Mouse (Mus musculus): Measurements from ENCODE around the gene Sez6.

The Sez6 gene

DNA sequence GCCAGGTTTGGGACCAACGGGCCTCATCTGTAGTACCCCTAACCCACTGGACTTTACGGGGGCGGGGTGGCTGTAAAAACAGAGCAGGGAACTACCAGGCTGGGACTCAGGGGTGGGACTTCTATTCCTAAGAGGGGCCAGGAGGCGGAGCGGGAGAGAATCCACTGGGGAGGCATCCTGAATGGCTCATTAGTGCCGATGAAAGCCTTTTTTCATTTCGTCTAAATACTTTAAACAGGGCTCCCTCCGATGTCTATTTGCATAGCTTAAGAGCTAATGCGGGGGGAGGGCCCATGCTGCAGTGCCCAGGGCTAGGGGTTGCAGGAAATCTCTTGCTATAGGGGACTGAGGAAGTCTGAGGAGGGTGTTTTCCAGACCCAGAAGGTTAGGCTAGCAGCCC, 17.3 kb downstream of the Sez6 start:
- no peak for DNase-seq (ENCODE audit: low read depth, low spot score)

DNA sequence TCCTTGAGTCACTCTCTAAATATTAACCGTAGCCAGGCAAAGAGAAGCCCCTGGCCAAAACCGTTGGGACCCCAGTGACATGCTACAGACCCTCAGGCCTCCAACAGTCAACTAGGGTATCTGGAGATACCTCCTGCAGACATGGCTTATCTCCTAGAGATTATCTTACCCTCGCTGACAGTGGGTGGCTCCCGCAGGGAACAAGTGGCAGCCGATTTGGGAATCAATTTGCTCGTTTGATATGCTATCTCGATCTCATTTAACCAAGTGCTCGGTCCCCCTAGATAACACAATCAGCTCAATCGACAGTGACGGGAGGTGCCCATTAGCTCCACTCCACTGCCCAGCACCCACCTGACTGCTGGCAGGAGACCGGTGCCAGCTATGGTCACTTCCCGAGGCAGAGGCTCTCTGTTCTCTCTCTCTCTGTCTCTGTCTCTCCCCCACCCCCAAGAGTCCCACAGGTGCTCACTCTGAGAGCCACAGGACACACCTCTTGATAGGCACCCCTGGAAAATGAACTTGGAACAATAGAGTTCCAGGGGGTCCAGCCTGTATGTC, 19.6 kb downstream of the Sez6 start:
- DNase-seq (ENCODE audit: low read depth, low spot score): no peak

DNA sequence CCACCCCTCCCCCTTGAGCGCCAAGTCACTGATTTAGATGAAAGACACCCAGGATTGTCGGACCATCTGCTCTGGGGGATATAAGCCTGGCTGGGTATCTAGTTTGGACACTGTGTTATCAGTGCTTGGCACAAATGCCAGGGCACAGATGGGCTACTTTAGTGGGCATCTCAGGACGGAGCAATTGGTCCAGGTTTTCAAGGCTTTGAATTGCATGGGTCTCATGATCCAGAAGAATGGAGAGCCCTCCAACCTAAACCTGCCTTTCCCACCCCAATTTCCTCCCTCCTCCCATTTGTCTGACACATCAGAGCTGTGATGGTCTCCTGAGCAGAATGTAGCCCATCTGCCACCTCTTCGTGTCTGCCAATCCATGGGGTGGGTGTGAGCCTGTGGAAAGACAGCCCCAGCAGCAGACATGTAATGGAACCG, 20.2 kb downstream of the Sez6 start:
- no peak for DNase-seq (ENCODE audit: low read depth, low spot score)

GRCm38 (mm10) chr11:77953671-77954070, 23.1 kb downstream of the Sez6 start:
- DNase-seq (ENCODE audit: low read depth, low spot score): no peak

DNA sequence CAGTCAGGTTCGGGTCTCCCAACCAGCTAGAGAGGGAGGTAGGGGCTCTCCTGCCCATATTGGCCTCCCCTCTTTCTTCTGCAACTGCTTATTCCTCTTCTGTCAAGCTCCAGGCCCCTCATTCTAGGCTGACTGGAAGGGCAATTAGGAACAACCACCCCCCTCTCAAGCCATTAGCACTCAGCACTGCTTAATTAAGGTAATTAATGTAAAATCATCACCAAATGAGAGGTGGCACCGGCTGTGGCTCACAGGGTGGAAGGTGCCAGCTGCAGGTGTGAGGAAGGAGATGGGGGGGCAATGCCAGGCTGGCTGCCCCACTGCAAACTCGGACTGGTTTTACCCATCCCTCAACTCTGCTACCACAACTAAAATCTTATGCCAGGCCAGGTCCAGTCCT, 25.8 kb downstream of the Sez6 start:
- DNase-seq (ENCODE audit: low read depth, low spot score): no peak

- DNase-seq (ENCODE audit: low read depth, low spot score): no peak
These were observed 27.7 kb downstream of the Sez6 start for GRCm38 (mm10) chr11:77958268-77958667.

- no peak for DNase-seq (ENCODE audit: low read depth, low spot score)
These were observed 28.3 kb downstream of the Sez6 start for GRCm38 (mm10) chr11:77958932-77959331.

GRCm38 (mm10) chr11:77960199-77960598, 29.6 kb downstream of the Sez6 start:
- DNase-seq (ENCODE audit: low read depth, low spot score): no peak

- no peak for DNase-seq (ENCODE audit: low read depth, low spot score)
These were observed 30.3 kb downstream of the Sez6 start for GRCm38 (mm10) chr11:77960898-77961297.

DNA sequence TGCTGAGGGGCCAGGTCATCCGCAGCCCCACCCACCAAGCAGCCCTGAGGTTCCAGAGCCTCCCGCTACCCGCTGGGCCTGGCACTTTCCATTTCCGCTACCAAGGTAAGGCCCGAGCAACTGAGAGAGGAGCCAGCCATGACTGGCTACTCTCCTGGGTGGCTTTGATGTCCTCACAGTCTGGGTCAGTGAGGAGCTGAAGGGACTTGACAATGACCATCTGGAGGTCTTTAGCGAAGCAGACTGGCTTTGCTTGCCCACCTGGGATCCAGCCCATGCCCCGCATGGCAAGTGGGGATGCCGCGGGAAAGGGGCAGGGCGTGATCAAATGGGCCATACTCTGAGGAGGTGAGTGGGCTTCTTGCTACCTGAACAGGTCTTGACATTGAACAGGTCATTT, 32.3 kb downstream of the Sez6 start:
- DNase-seq (ENCODE audit: low read depth, low spot score): no peak

DNA sequence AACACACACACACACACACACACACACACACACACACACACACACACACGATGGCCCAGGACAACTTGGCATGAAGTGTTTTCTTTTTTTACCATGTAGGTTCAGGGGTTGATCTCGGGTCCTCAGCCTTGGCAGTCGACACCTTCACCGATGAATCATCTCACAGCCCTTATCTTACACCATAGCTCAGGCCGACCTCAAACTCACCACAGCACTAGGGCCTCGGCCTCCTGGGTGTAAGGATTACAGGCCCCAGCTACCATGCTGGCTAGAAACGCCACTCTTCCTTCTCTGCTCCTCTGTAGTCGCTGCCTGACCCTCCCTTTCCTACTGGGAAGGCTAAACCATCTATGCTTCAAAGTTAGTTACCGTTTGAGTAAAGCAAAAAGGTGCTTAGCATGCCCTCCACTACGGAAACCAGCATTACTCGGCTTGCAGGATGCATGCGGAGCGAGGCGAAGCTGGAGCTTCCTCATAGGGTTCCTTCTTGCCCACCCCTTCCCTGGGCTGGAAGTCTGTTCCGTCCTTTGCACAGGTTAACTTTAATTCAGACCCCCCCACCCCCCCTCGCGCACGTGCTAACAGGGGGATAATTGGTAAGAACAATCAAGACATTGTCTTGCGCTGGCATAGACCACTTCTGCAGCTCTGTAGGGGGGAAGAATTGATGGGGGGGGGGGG, 34.0 kb downstream of the Sez6 start:
- no peak for DNase-seq (ENCODE audit: low read depth, low spot score)

GRCm38 (mm10) chr11:77965101-77966036, 34.8 kb downstream of the Sez6 start:
- DNase-seq (ENCODE audit: low read depth, low spot score): no peak

DNA sequence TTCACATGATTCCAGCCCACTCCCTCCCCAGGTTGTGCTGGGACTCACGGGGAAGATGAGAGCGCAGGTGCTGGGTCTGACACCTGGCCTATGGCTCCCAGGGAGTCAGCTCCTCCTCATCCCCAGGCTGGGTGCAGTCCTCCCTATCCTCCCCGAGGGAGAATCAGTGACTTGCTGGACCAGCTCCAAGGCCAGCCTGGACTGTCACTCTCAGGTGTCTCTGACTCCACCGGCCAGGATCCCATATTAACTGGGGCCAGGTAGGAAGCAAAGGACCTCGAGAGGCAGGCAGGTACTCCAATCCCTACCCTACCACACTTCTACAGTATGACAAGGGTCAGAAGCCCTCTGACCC, 35.4 kb downstream of the Sez6 start:
- no peak for DNase-seq (ENCODE audit: low read depth, low spot score)

GRCm38 (mm10) chr11:77967114-77967513, 36.5 kb downstream of the Sez6 start:
- DNase-seq (ENCODE audit: low read depth, low spot score): peak; percentile 63

- no peak for DNase-seq (ENCODE audit: low read depth, low spot score)
These were observed 38.2 kb downstream of the Sez6 start for GRCm38 (mm10) chr11:77968786-77969185.

DNA sequence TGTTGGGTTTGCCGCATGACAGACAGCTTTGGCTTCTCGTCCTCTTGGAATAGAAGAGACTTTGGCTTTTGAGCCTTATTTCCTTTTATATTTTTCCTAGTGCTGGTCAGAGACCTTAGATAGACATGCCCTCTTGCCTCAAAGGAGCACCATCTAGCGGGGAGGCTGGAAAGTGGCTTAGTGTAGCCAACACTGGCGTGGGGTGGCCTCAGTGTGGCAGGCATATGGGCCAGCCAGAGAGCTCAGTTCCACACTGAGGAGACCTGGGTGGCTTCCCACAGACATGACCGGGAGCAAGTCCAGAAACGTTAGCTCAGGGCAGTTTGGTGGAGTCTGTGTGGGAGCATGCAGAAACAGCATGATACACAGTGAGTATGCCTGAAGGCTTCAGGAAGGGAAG, 40.1 kb downstream of the Sez6 start:
- DNase-seq (ENCODE audit: low read depth, low spot score): no peak

GRCm38 (mm10) chr11:77973520-77973919, 42.9 kb downstream of the Sez6 start:
- DNase-seq (ENCODE audit: low read depth, low spot score): no peak

- no peak for DNase-seq (ENCODE audit: low read depth, low spot score)
These were observed 43.7 kb downstream of the Sez6 start for GRCm38 (mm10) chr11:77974325-77974724.

GRCm38 (mm10) chr11:77975873-77976272, 45.3 kb downstream of the Sez6 start:
- no peak for DNase-seq (ENCODE audit: low read depth, low spot score)

DNA sequence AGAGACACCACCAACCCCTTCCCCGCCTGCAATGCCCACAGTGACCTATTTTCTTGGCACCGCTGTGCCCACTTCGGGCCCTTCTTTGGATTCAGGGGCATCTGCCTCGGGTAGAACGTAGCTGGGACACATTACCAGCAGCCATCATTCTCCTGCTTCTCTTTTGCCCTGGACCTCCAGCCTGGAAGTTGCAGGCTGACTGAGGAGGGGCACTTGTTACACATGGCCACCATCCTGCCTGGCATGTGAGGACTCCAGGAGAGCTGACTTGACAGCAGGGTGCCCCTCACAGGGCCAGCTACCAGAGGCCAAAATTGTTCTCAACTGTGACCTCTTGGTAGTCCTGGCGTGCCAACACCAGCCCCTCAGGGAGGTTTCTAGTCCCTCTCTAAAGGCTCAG, 47.6 kb downstream of the Sez6 start:
- DNase-seq (ENCODE audit: low read depth, low spot score): no peak

- no peak for DNase-seq (ENCODE audit: low read depth, low spot score)
These were observed 48.7 kb downstream of the Sez6 start for GRCm38 (mm10) chr11:77979221-77979809.

Data from retina, adult 2 months (tissue).